Mouse (Mus musculus) brain, adult 2 months (tissue): ENCODE measurements around the gene Zbtb46.

Experiments used
- DNase-seq: peaks from one replicate; pipeline ENCODE4 v3.0.0; 2011; ENCODE audit warnings: low read depth, low spot score

Zbtb46 gene

DNA sequence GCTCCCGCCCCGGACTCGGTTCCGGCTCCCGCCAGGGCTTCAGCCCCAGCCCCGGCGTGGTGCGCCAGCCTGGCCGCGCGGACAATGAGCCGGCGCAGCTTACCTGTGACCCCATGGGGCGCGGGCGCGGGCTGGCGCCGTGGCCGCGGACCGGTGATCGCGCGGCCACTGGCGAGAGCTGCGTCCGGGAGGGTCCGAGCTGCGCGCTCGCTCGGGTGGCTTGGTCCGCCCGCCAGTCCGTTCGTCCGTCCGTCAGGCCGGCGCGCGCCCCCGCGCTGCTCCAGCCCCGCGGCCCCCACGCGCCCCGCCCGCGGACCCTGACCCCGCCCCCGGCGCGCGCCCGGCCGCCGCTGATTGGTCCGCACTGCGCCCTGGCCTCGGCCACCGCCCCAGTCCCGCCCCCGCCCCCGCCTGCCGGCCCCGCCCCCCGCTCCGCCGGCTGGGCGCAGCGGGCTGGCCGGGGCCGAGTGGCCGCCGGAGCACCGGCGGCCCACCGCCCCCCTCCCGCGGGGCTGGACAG lies at the start of gene Zbtb46:
Zbtb46 (minus strand) TSS at position 274 of the 520 bp plus-strand sequence.
- peak; percentile 83 for DNase-seq

GRCm38 (mm10) chr2:181498644-181499043 lies 39.4 kb upstream of the Zbtb46 start:
- DNase-seq, result no peak

- DNase-seq, result peak; percentile 62
Observed at GRCm38 (mm10) chr2:181497548-181497875, 38.3 kb upstream of the Zbtb46 start.

DNA sequence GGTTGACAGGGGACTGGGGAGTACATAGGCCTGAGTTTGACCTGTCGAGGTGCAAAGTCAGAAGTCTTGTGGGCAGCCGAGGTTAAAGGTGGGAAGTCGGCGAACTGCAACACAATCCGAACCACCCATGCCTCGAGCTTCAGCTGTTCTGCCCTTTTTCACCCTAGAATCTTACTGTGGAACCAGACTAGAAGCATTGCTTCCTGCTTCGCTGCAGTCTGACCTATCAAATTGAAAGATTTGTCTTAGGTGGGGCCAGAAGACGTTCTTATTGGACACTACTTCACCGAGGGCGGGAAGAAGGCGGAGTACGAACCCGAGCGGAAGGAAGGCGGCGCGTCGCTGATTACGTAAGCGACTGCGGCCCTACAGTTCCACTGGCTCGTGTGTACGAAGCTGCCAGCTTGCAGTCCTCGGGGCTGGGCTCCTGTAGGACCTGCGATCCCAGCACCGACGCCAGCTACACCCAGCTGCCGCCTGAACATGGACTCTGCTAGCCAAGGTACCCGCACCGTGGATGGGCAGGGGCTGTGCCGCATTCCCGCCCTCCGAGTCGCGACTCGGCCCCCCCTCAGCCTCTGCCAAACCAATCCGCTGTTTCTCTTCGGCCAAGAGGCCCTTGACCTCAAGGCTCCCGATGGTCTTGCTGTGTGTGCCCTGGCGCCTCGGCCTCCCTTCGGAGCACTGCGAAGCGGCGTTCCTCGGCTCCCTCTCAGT lies 37.8 kb upstream of the Zbtb46 start, which contains the start of gene Tpd52l2:
Tpd52l2 (plus strand) TSS at position 312 of the 717 bp plus-strand sequence.
- DNase-seq, result peak; percentile 99

DNA sequence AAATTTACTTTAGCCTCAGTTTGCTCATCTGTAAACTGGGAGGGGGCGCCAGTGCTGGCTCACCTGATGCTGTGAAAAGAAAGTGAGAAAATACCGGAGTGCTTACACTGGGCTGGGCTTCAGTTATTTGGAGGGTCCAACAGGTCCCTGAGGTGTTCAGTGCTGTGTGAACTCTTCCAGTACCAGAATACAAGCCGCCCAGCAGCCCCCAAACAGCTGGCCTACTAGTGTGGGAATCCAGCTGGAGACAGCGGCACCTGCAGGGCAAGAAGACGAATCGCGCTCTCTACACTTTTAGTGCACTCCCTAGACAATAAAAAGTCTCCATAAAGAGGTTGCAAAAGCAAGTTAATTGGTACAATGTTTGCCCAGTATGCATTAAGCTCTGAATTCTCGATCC lies 37.1 kb upstream of the Zbtb46 start:
- peak; percentile 73 for DNase-seq

DNA sequence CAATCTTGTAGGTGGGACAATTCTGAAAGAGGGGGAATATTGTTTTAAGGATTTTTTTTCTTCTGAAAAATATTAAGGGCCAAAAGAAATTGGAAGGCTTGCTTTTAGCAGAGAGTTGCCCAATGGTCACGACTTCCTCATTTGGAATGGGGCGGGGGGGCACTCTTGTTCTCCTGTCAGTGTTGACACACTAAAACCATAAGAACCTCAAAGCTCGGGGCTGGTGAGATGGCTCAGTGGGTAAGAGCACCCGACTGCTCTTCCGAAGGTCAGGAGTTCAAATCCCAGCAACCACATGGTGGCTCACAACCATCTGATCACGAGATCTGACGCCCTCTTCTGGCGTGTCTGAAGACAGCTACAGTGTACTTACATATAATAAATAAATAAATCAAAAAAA lies 36.6 kb upstream of the Zbtb46 start:
- DNase-seq, result peak; percentile 47

GRCm38 (mm10) chr2:181494266-181494945 lies 35.2 kb upstream of the Zbtb46 start:
- peak; percentile 12 for DNase-seq

DNA sequence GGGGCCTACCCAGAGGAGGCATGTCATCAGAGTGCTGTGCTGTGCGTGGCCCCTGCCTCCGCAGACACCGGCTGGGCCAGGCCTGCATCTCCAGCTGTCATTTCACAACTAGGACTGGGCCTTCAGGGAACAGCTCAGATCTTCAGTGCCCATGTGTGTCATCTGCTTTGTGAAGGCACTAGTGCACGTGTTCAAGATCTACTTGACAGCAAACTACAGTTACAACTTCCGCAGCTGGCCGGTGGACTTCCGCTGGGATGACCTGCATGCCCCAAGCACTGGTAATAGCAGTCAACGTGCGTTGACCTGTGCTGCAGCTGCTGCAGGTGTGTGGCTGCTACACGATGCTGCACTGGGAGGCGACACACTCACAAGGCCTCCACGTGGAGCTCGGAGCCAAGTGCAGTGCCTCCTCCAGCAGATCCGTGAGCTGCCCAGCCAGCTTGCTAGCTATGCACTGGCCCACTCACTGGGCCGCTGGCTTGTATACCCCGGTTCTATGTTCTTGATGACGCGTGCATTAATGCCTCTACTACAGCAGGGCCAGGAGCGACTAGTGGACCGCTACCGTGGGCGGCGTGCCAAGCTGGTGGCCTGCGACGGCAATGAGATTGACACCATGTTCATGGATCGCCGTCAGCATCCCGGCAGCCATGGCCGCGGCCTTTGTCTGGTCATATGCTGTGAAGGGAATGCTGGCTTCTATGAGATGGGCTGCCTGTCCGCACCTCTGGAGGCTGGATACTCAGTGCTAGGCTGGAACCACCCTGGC lies 34.1 kb upstream of the Zbtb46 start, which contains the start of gene Abhd16b:
Abhd16b (plus strand) TSS at position 51 of the 772 bp plus-strand sequence.
- DNase-seq, result no peak

DNA sequence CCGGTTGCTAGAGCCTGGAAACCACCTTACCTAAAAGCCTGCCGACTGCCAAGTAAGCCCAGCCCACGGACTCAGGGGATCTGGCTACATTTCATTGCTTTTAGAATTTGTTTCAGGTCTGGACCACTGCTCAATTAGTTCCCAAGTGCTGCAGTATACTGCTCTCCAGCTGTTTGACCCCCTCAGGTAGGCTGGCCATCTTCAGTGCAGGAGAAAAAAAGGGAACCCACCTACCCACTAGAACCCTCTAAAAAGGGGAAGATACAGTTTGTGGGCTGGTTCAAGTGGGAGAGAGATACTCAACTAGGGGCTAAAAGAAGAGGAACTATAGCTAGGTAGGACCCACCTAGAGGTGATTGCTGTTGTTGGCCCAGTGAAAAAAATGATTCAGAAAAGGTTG lies 33.0 kb upstream of the Zbtb46 start:
- DNase-seq, result no peak

GRCm38 (mm10) chr2:181491432-181492205 lies 32.4 kb upstream of the Zbtb46 start:
- no peak for DNase-seq

DNA sequence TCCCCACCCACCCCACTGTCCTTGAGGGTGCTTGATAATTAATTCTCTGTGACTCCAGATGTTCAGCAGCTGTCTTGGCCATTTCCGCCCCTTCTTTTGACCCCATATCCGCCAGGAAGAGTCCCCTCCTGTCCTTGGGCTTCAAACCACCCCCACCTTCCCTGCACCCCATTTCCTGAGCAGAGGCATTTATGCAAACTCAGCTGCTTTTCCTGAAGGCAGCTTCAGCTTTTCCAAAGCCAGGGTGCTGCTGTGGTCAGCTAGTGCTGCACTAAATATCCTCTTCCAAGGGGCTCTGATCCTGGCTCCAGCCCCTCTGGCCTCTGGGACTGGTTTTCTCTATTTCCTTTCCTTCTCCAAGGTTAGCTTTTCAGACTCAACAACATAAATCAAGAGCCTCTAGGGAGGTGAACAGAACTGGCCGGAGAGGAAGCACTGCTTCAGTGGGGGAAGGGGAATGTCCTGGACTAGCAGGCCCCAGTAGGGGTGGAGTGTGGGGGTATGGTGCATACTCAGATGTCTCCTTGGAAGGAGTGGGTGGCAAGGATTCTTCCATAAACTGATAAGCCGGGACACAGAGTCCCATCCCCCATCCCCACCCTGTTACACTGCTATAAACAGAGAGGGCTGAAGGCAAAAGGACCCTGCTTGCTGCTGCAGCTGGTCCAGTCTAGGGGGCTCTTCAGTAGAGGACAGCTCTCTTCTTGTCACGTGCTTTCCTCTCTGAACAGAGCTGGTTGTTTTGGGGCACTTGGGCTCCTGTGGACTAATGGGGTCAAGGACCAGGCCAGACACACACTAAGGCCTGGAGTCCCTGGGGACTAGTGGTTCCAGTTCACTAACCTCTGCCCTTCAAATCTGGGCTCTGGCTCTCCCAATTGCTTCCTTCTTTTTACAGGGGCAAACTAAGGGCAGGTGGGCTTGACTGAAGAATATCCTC lies 28.4 kb upstream of the Zbtb46 start:
- DNase-seq, result no peak

DNA sequence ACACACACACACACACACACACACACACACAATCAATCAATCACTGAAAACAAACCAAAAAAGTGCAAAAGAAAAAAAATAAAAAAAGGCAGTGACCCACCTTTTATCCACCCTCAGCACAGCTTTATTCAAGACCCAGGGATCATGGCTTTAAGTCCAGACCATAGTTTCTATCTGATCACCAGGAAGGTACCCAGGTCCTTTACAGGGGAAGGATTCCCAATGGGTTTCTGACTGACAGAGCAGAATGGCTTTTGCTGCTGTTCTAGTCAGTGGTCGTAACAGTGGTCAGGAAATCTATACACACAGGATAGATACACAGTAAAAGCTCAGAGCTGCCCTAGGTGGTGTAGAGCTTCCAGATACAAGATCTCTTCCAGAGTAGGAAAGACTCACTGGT lies 26.5 kb upstream of the Zbtb46 start:
- no peak for DNase-seq

- DNase-seq, result no peak
Observed at GRCm38 (mm10) chr2:181484456-181485233, 25.4 kb upstream of the Zbtb46 start.

DNA sequence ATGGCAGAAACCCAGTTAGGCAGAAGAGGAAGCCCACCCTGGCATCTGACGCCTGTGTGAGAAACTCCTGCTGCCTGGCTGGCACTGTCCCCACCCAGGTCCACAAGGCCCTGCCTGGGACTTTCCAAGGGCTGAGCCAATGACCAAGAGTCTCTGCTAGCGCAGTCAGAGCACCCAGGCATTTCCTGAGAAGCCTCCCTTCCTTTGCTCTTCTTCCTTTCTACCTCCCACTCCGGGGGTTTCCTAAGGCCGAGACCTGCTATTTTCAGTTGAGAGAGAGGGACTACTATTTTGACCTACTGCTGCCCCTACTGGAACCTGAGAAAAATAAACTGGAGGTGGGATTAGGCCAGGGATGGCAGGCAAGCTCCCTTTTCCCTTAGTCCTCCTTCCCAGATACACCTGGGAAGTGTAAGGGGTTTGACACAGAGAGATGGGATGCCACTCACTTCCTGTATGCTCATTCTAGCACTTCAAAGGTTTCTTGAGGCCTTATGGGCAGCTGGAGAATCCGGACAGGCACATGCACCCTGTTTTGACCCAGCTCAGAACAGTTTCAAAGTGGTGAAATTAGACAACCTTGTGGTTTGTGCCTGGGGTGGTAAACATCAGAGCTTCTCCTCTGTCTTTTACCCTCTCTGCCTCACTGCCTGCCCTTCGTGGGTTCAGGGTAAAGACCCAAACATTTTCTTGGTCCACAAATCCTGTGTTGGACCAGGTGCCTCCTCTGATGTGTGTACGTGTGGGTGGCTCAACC lies 24.5 kb upstream of the Zbtb46 start:
- DNase-seq, result peak; percentile 65

DNA sequence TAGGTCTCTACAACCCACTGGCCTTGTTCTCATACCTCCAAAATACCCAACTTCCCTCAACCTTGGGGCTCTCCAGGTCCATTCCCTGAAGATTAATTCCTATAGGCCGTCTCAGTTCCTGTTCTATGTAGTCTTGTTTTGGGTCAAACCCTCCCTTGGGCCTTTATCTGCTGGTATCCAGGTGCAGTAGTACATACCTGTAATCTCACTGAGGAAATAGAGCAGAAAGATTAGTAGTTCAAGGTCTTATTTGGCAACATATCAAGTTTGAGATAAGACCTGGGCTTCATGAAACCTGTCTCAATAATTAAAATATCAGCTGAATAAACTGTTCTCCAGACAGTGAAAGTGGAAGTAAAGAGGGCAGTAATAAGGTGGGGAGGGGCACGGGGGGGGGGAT lies 23.9 kb upstream of the Zbtb46 start:
- DNase-seq, result no peak

- peak; percentile 62 for DNase-seq
Observed at GRCm38 (mm10) chr2:181472256-181472827, 13.1 kb upstream of the Zbtb46 start.

GRCm38 (mm10) chr2:181471246-181471645 lies 12.0 kb upstream of the Zbtb46 start:
- DNase-seq, result peak; percentile 44

GRCm38 (mm10) chr2:181470285-181470684 lies 11.1 kb upstream of the Zbtb46 start:
- no peak for DNase-seq
